Mouse (Mus musculus) neural tube, embryonic 13.5 days (tissue): ENCODE results near the gene Ank. TPM values are rescaled to one million over a fixed set of nuclear protein-coding genes. Genes with fewer than 3 reads are reported as not detected.
A peak's percentile ranks its signal among the peaks of the same experiment; 100 is the strongest.

Experiments used
- ATAC-seq: fragments of 200-750 bp; cut with Nextera tagmentation; 2 replicates; pipeline ENCODE4 v1.8.0; 2017; ENCODE audit warnings: low read depth, mild to moderate bottlenecking, moderate TSS enrichment, moderate library complexity
- H3K27ac ChIP-seq: fragments of 300-500 bp; sonication (generic); replicated peaks from 2 replicates; pipeline ENCODE4 v1.5.1; 2015; ENCODE audit warnings: moderate library complexity, mild to moderate bottlenecking, inconsistent platforms
- H3K27me3 ChIP-seq: fragments of 300-500 bp; sonication (generic); 2 replicates; pipeline ENCODE4 v1.6.1; 2015; ENCODE audit warnings: mild to moderate bottlenecking, inconsistent platforms
- H3K36me3 ChIP-seq: fragments of 300-500 bp; sonication (generic); 2 replicates; pipeline ENCODE4 v1.6.1; 2015; ENCODE audit warnings: mild to moderate bottlenecking, inconsistent platforms
- H3K4me1 ChIP-seq: fragments of 300-500 bp; sonication (generic); replicated peaks from 2 replicates; pipeline ENCODE4 v1.6.1; 2015; ENCODE audit warnings: inconsistent platforms
- H3K4me2 ChIP-seq: fragments of 300-500 bp; sonication (generic); 2 replicates; pipeline ENCODE4 v1.6.1; 2015; ENCODE audit warnings: inconsistent platforms, mild to moderate bottlenecking, moderate library complexity
- H3K4me3 ChIP-seq: fragments of 300-500 bp; sonication (generic); 2 replicates; pipeline ENCODE4 v1.5.1; 2015; ENCODE audit warnings: mild to moderate bottlenecking, inconsistent platforms
- H3K9ac ChIP-seq: fragments of 300-500 bp; sonication (generic); 2 replicates; pipeline ENCODE4 v1.6.1; 2015; ENCODE audit warnings: moderate library complexity, mild to moderate bottlenecking, inconsistent platforms
- H3K9me3 ChIP-seq: fragments of 300-500 bp; sonication (generic); 2 replicates; pipeline ENCODE4 v1.6.1; 2016; ENCODE audit warnings: inconsistent platforms
- WGBS: fragments of 180-500 bp; shearing (Covaris S2); methylation state at CpG from one replicate; pipeline ENCODE4 v1.1.7; 2015; 5-methylcytosine and 5-hydroxymethylcytosine counted together
- polyA plus RNA-seq: library from polyadenylated mRNA; unstranded; fragments of >200 nt; fragmentation: Nextera tagmentation; extraction: Ambion mirVana; gene quantifications from 2 replicates; pipeline ENCODE4 v1.2.1, GENCODE M21; 2015

Gene Ank
- polyA plus RNA-seq, 1 experiment from 2014 or later, result 15.3 TPM

DNA sequence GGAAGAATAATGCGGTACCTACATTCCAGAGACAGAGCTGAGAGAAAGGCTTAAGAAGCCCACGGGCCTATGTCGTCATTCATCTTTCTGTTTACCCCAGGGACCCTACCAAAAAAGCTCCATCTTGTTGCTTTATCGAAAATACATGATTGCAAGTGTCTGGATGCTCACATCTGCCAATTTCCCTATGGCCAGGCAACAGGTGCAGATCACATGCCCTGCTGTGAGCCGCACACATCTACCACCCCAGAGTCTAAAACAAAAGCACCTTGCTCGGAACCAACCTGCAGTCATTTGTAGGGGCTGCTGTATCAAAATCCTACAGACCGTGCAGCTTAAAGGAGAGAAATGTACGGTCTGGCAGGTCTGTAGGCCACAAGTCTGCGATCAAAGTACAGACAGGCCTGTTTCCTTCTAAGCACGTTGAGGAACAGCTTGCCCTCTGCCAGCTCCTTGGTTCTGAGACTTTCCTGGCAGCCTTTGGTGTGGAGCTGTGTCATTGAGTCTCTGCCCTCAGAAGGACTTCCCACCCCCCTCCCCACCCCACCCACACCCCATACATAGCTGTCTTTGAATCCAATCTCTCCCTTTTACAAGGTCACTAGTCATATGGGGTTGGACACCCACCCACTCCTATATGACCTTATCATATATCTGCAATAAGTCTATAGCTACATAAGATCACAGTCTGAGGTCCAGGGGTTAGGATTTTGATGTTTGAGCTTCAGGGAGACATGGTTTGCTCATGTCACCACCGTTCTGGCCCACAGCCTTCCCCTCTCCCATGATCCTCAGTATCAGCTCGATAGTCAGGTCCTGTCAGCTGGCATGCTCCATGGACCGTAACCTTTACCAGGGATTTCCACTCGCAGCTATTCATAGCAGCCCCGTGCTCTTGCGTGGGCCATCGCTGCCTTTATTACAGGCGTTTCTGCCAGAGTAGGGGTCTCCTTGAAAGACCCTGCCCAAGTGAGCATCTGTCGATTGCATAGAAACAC, 84.9 kb downstream of the Ank start:
- WGBS, result 80% methylated on average over 19 of the region's 19 CpGs
- peaks cover 25% of the 10 kb centered on the region for H3K4me1 ChIP-seq
- H3K4me3 ChIP-seq, result no peak overlapping the region
- no peaks in the 10 kb centered on the region for H3K27me3 ChIP-seq
- ATAC-seq, result no peak
- 0 out of 2 replicates have a peak, but pooled peaks cover 12% of the 10 kb centered on the region for H3K36me3 ChIP-seq
- no peak overlapping the region for H3K9ac ChIP-seq
- H3K4me2 ChIP-seq, result no peak overlapping the region
- no peaks in the 10 kb centered on the region for H3K9me3 ChIP-seq
- H3K27ac ChIP-seq, result no peak overlapping the region

- 0 out of 2 replicates have a peak, but pooled peaks cover 19% of the 10 kb centered on the region for H3K36me3 ChIP-seq
- no peak overlapping the region for H3K4me3 ChIP-seq
- no peak overlapping the region for H3K9ac ChIP-seq
- no peak overlapping the region for H3K4me2 ChIP-seq
- H3K27me3 ChIP-seq, result no peaks in the 10 kb centered on the region
- no peaks in the 10 kb centered on the region for H3K9me3 ChIP-seq
- H3K27ac ChIP-seq, result no peak overlapping the region
- H3K4me1 ChIP-seq, result peaks cover 25% of the 10 kb centered on the region
- whole genome bisulfite sequencing, result 88% methylated on average over 10 of the region's 10 CpGs
- ATAC-seq, result no peak
Observed at GRCm38 (mm10) chr15:27552129-27552700, 85.7 kb downstream of the Ank start.

DNA sequence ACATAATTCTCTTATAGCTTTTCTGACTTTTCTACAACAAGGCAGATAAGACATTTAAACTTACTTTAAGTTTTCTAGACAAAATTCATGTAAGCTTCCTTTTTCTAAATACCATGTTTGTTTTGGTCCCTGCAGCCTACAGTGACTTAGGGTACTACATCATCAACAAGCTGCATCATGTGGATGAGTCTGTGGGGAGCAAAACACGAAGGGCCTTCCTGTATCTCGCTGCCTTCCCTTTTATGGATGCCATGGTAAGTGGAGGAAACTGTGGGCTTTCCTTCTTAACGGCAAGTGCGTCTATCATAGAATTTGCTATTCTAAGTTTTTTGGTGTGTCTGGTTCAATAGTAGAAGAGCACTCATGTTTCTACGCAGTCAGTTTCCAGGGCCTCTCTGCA, 87.1 kb downstream of the Ank start:
- 91% methylated on average over 5 of the region's 5 CpGs for WGBS
- ATAC-seq, result no peak

GRCm38 (mm10) chr15:27558456-27559147, 92.1 kb downstream of the Ank start:
- peak; percentile 77 for ATAC-seq
- WGBS, result 52% methylated on average over 16 of the region's 16 CpGs
- Histone ChIP-seq H3K27me3 (no peaks in the 10 kb centered on the region), H3K36me3 (0 out of 2 replicates have a peak, but pooled peaks cover 23% of the 10 kb centered on the region), H3K27ac (peak overlapping the region; percentile 59), H3K4me1 (peaks cover 21% of the 10 kb centered on the region), H3K4me3 (no peak overlapping the region), H3K9me3 (no peaks in the 10 kb centered on the region), H3K9ac (no peak overlapping the region), H3K4me2 (no peak overlapping the region)

More for the DNA sequence above, 87.1 kb downstream of the Ank start:
- Histone ChIP-seq H3K9ac (no peak overlapping the region), H3K27ac (no peak overlapping the region), H3K27me3 (no peaks in the 10 kb centered on the region), H3K4me2 (no peak overlapping the region), H3K4me1 (peaks cover 29% of the 10 kb centered on the region), H3K36me3 (0 out of 2 replicates have a peak, but pooled peaks cover 20% of the 10 kb centered on the region), H3K9me3 (no peaks in the 10 kb centered on the region), H3K4me3 (no peak overlapping the region)

DNA sequence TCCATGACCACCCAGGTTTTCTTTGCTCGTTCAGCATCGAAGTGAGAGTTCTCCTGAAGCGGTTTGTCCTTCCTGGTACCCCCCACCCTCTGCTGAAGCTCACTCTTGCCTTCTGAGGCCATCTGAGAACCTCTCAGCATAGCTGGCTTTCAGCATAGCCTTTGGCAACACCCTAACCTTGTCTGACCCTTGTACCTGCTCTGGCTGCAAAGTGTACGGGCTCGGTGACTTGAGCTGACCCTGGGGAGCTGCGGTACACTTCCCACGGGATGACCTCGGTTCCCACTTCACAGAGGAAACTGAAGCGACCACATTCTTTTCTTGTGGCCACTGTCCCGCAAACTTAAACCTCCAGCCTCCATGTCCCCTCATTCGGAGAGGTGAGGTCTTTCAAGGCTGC, 93.8 kb downstream of the Ank start:
- Histone ChIP-seq H3K27me3 (no peaks in the 10 kb centered on the region), H3K4me3 (no peak overlapping the region), H3K4me1 (peaks cover 21% of the 10 kb centered on the region), H3K9me3 (no peaks in the 10 kb centered on the region), H3K36me3 (peaks cover 28% of the 10 kb centered on the region), H3K27ac (no peak overlapping the region), H3K9ac (no peak overlapping the region), H3K4me2 (no peak overlapping the region)
- no peak for ATAC-seq
- WGBS, result 88% methylated on average over 11 of the region's 11 CpGs

GRCm38 (mm10) chr15:27564106-27565100, 97.9 kb downstream of the Ank start:
- Histone ChIP-seq H3K27ac (no peak overlapping the region), H3K36me3 (peaks cover 40% of the 10 kb centered on the region), H3K9me3 (no peaks in the 10 kb centered on the region), H3K4me2 (no peak overlapping the region), H3K4me3 (no peak overlapping the region), H3K4me1 (peaks cover 5% of the 10 kb centered on the region), H3K9ac (no peak overlapping the region), H3K27me3 (no peaks in the 10 kb centered on the region)
- ATAC-seq, result no peak
- 88% methylated on average over 14 of the region's 14 CpGs for WGBS

GRCm38 (mm10) chr15:27565626-27566185, 99.2 kb downstream of the Ank start:
- 90% methylated on average over 10 of the region's 10 CpGs for WGBS
- H3K4me3 ChIP-seq, result no peak overlapping the region
- no peaks in the 10 kb centered on the region for H3K9me3 ChIP-seq
- H3K4me2 ChIP-seq, result no peak overlapping the region
- no peak overlapping the region for H3K27ac ChIP-seq
- no peak for ATAC-seq
- peaks cover 49% of the 10 kb centered on the region for H3K36me3 ChIP-seq
- no peaks in the 10 kb centered on the region for H3K4me1 ChIP-seq
- H3K27me3 ChIP-seq, result no peaks in the 10 kb centered on the region
- no peak overlapping the region for H3K9ac ChIP-seq

- WGBS, result 95% methylated on average over 16 of the region's 16 CpGs
- Histone ChIP-seq H3K27ac (no peak overlapping the region), H3K4me3 (no peak overlapping the region), H3K9me3 (no peaks in the 10 kb centered on the region), H3K4me2 (no peak overlapping the region), H3K9ac (no peak overlapping the region), H3K36me3 (peaks cover 61% of the 10 kb centered on the region), H3K27me3 (no peaks in the 10 kb centered on the region), H3K4me1 (no peaks in the 10 kb centered on the region)
- ATAC-seq, result no peak
Observed at GRCm38 (mm10) chr15:27567356-27567755, 100.9 kb downstream of the Ank start.

GRCm38 (mm10) chr15:27568371-27568770, 101.9 kb downstream of the Ank start:
- Histone ChIP-seq H3K4me1 (no peaks in the 10 kb centered on the region), H3K4me2 (no peak overlapping the region), H3K27ac (no peak overlapping the region), H3K27me3 (no peaks in the 10 kb centered on the region), H3K9ac (no peak overlapping the region), H3K9me3 (no peaks in the 10 kb centered on the region), H3K4me3 (no peak overlapping the region), H3K36me3 (peaks cover 68% of the 10 kb centered on the region)
- no peak for ATAC-seq
- 66% methylated on average over 6 of the region's 6 CpGs for WGBS

- Histone ChIP-seq H3K4me2 (no peak overlapping the region), H3K27ac (no peak overlapping the region), H3K4me3 (no peak overlapping the region), H3K4me1 (no peaks in the 10 kb centered on the region; the same call in 1 of the 2 replicates), H3K27me3 (no peaks in the 10 kb centered on the region), H3K36me3 (peaks cover 68% of the 10 kb centered on the region), H3K9ac (no peak overlapping the region), H3K9me3 (no peaks in the 10 kb centered on the region)
- no peak for ATAC-seq
- 77% methylated on average over 2 of the region's 2 CpGs for WGBS
Observed at GRCm38 (mm10) chr15:27569924-27570323, 103.4 kb downstream of the Ank start.

GRCm38 (mm10) chr15:27570385-27570784, 103.9 kb downstream of the Ank start:
- H3K4me3 ChIP-seq, result no peak overlapping the region
- no peaks in the 10 kb centered on the region for H3K9me3 ChIP-seq
- H3K9ac ChIP-seq, result no peak overlapping the region
- H3K4me1 ChIP-seq, result no peaks in the 10 kb centered on the region; the same call in 1 of the 2 replicates
- 85% methylated on average over 4 of the region's 4 CpGs for WGBS
- peaks cover 65% of the 10 kb centered on the region for H3K36me3 ChIP-seq
- no peak for ATAC-seq
- no peaks in the 10 kb centered on the region for H3K27me3 ChIP-seq
- no peak overlapping the region for H3K4me2 ChIP-seq
- H3K27ac ChIP-seq, result no peak overlapping the region
